Mouse (Mus musculus) right cerebral cortex, postnatal 10 days (tissue): ENCODE measurements at regions not wholly inside any gene's neighbourhood (a gene's known extent, or its start where the extent isn't known, plus 50 kb on each side); places are given as distances from the start of the nearest gene placed in this dataset.

ENCODE experiments used
- DNase-seq, 2 experiments: peaks; one replicate each; pipeline ENCODE4 v3.0.0; 2021; ENCODE audit warnings: low spot score in 2 of 2

DNA sequence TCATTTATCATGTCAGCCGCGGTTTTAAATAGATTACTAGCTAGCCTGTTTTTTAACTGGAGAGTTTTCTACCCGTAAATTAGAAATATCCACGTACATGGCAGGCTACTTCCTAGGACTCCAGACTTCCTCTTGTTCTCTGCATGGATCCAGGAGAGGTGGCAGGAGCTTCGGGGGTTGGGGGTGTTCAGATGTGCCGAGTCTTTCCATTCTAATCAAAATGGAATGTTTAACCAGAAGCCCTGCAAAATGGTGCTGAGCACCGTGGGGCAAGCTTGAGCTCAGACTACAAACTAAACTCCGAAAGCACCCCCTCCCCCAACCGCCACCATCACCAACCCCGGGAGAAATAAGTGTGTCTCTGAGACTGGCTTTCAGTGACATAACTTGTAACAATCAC lies 73.4 kb upstream of the 4930535I16Rik start:
- no peak for DNase-seq

DNA sequence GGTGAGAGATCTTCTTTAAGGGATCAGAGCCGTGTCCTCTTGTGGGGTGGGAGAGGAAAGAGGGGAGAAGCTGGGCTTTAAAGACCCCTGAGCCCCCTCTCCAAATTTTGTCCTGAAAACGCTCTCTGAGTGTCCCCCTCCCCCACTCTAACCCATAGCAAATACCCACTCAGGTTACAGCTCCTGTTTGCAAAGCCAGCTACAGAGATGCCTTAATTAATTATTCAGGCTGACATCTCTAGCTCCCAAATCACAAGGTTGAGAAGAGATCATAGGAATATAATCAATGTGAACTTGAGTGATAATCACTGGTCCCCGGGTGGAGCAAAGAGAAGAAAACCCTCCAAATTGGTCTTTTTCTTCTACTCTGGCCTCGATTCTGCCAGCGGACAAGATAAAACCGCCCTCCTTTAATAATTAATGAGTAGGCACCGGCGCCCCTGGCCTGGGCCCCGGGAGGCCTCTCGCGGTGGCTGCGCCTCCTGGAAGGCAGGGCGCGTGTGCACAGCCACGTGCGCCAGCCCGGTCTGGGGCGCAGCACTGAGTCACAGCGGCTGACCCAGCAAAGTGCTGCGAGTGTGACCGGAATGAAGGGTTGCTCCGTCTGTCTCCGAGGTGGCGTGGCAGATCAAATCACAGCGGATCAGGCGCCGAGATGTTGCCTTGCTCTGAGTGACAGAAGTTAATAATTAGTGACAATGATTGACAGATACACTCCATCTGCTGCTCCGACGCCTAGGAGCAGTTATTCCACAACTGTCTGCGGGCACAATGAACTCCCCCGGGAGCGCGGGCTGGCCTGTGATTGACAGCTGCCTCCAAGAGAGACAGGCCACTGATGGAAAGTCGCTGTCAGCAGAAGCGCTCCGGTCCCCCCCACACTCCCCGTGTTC lies 72.7 kb upstream of the 4930535I16Rik start:
- DNase-seq: peak; percentile 38 to 46
